Mouse (Mus musculus) heart, embryonic 11.5 days (tissue): ENCODE measurements around the gene Fam19a5. TPM values are rescaled to one million over a fixed set of nuclear protein-coding genes. Genes with fewer than 3 reads are reported as not detected.

ENCODE experiments used
- ATAC-seq: fragments of 200-750 bp; cut with Nextera tagmentation; replicated peaks from 2 replicates; pipeline ENCODE4 v1.8.0; 2017; ENCODE audit warnings: moderate library complexity; ENCODE audit not compliant: insufficient number of reproducible peaks, low FRiP score, low TSS enrichment
- H3K27ac ChIP-seq: fragments of 300-500 bp; sonication (generic); 2 replicates; pipeline ENCODE4 v1.5.1; 2014; ENCODE audit warnings: mild to moderate bottlenecking, low read depth, low read length
- H3K27me3 ChIP-seq: fragments of 300-500 bp; sonication (generic); 2 replicates; pipeline ENCODE4 v1.6.1; 2014; ENCODE audit warnings: mild to moderate bottlenecking, low read length, mixed read lengths; ENCODE audit not compliant: control insufficient read depth, insufficient read depth
- H3K36me3 ChIP-seq: fragments of 300-500 bp; sonication (generic); 2 replicates; pipeline ENCODE4 v1.6.1; 2014; ENCODE audit warnings: mild to moderate bottlenecking, low read length, moderate library complexity, mixed read lengths; ENCODE audit not compliant: control insufficient read depth, insufficient read depth
- H3K4me1 ChIP-seq: fragments of 300-500 bp; sonication (generic); 2 replicates; pipeline ENCODE4 v1.6.1; 2014; ENCODE audit warnings: low read length; ENCODE audit not compliant: control insufficient read depth, insufficient read depth
- H3K4me2 ChIP-seq: fragments of 300-500 bp; sonication (generic); 2 replicates; pipeline ENCODE4 v1.6.1; 2014; ENCODE audit warnings: mild to moderate bottlenecking, moderate library complexity
- H3K4me3 ChIP-seq: fragments of 300-500 bp; sonication (generic); 2 replicates; pipeline ENCODE4 v1.5.1; 2014; ENCODE audit warnings: low read depth, low read length
- H3K9ac ChIP-seq: fragments of 300-500 bp; sonication (generic); 2 replicates; pipeline ENCODE4 v1.6.1; 2014; ENCODE audit warnings: mild to moderate bottlenecking, low read depth, low read length, moderate library complexity
- H3K9me3 ChIP-seq: fragments of 300-500 bp; sonication (generic); replicated peaks from 2 replicates; pipeline ENCODE4 v1.6.1; 2016; ENCODE audit warnings: low read length; ENCODE audit not compliant: control insufficient read depth
- WGBS: fragments of 180-500 bp; shearing (Covaris S2); extraction: QIAGEN DNeasy Blood & Tissue Kit; methylation state at CpG from one replicate; pipeline ENCODE4 v1.1.7; 2014; ENCODE audit not compliant: insufficient replicate concordance; 5-methylcytosine and 5-hydroxymethylcytosine counted together
- polyA plus RNA-seq: library from polyadenylated mRNA; unstranded; fragments of >200 nt; fragmentation: Nextera tagmentation; extraction: Ambion mirVana; gene quantifications from 2 replicates; pipeline ENCODE4 v1.2.1, GENCODE M21; 2014

Gene Fam19a5
- polyA plus RNA-seq, 1 experiment from 2014 or later: 1.7 TPM

- H3K4me3 ChIP-seq: no peak overlapping the region
- H3K27me3 ChIP-seq: no peaks in the 10 kb centered on the region
- H3K9ac ChIP-seq: no peak overlapping the region
- no peaks in the 10 kb centered on the region for H3K36me3 ChIP-seq
- WGBS: 83% methylated on average over 7 of the region's 7 CpGs
- H3K4me1 ChIP-seq: no peaks in the 10 kb centered on the region
- no peaks in the 10 kb centered on the region for H3K9me3 ChIP-seq
- ATAC-seq: no peak
- no peak overlapping the region for H3K27ac ChIP-seq
- no peak overlapping the region for H3K4me2 ChIP-seq
These were observed 117.9 kb downstream of the Fam19a5 start for GRCm38 (mm10) chr15:87661954-87662353.

GRCm38 (mm10) chr15:87666041-87666750, 122.1 kb downstream of the Fam19a5 start:
- Histone ChIP-seq H3K9me3 (no peaks in the 10 kb centered on the region), H3K4me2 (no peak overlapping the region), H3K27me3 (no peaks in the 10 kb centered on the region), H3K9ac (no peak overlapping the region), H3K4me3 (no peak overlapping the region), H3K4me1 (no peaks in the 10 kb centered on the region), H3K27ac (no peak overlapping the region), H3K36me3 (no peaks in the 10 kb centered on the region)
- 88% methylated on average over 13 of the region's 13 CpGs for WGBS
- no peak for ATAC-seq

- H3K27ac ChIP-seq: no peak overlapping the region
- WGBS: 79% methylated on average over 7 of the region's 7 CpGs
- no peak overlapping the region for H3K9ac ChIP-seq
- ATAC-seq: no peak
- H3K27me3 ChIP-seq: no peaks in the 10 kb centered on the region
- no peak overlapping the region for H3K4me2 ChIP-seq
- H3K4me3 ChIP-seq: no peak overlapping the region
- H3K9me3 ChIP-seq: no peaks in the 10 kb centered on the region
- no peaks in the 10 kb centered on the region for H3K36me3 ChIP-seq
- no peaks in the 10 kb centered on the region for H3K4me1 ChIP-seq
These were observed 123.3 kb downstream of the Fam19a5 start for GRCm38 (mm10) chr15:87667416-87667815.

- no peak for ATAC-seq
- H3K4me3 ChIP-seq: no peak overlapping the region
- 83% methylated on average over 5 of the region's 5 CpGs for WGBS
- no peak overlapping the region for H3K9ac ChIP-seq
- no peaks in the 10 kb centered on the region for H3K27me3 ChIP-seq
- H3K36me3 ChIP-seq: no peaks in the 10 kb centered on the region
- no peaks in the 10 kb centered on the region for H3K9me3 ChIP-seq
- H3K4me2 ChIP-seq: no peak overlapping the region
- no peaks in the 10 kb centered on the region for H3K4me1 ChIP-seq
- no peak overlapping the region for H3K27ac ChIP-seq
These were observed 124.0 kb downstream of the Fam19a5 start for GRCm38 (mm10) chr15:87668112-87668511.

GRCm38 (mm10) chr15:87671929-87672328, 127.8 kb downstream of the Fam19a5 start:
- H3K36me3 ChIP-seq: no peaks in the 10 kb centered on the region
- H3K4me1 ChIP-seq: no peaks in the 10 kb centered on the region
- no peak overlapping the region for H3K4me3 ChIP-seq
- no peak overlapping the region for H3K9ac ChIP-seq
- H3K27me3 ChIP-seq: no peaks in the 10 kb centered on the region
- no peaks in the 10 kb centered on the region for H3K9me3 ChIP-seq
- H3K4me2 ChIP-seq: no peak overlapping the region
- no peak overlapping the region for H3K27ac ChIP-seq
- WGBS: 79% methylated on average over 9 of the region's 9 CpGs
- ATAC-seq: no peak

GRCm38 (mm10) chr15:87678711-87679110, 134.6 kb downstream of the Fam19a5 start:
- WGBS: 55% methylated on average over 6 of the region's 6 CpGs

GRCm38 (mm10) chr15:87682410-87682809, 138.3 kb downstream of the Fam19a5 start:
- Histone ChIP-seq H3K4me1 (peaks cover 7% of the 10 kb centered on the region; the same call in 1 of the 2 replicates), H3K27me3 (no peaks in the 10 kb centered on the region), H3K27ac (no peak overlapping the region), H3K9me3 (no peaks in the 10 kb centered on the region), H3K9ac (no peak overlapping the region), H3K36me3 (no peaks in the 10 kb centered on the region), H3K4me2 (no peak overlapping the region), H3K4me3 (no peak overlapping the region)
- ATAC-seq: no peak
- 77% methylated on average over 3 of the region's 3 CpGs for WGBS

More at GRCm38 (mm10) chr15:87678711-87679110, 134.6 kb downstream of the Fam19a5 start:
- Histone ChIP-seq H3K4me1 (peaks cover 7% of the 10 kb centered on the region; the same call in 1 of the 2 replicates), H3K36me3 (no peaks in the 10 kb centered on the region), H3K27ac (no peak overlapping the region), H3K4me2 (no peak overlapping the region), H3K9ac (no peak overlapping the region), H3K9me3 (no peaks in the 10 kb centered on the region), H3K4me3 (no peak overlapping the region), H3K27me3 (no peaks in the 10 kb centered on the region)
- ATAC-seq: no peak

GRCm38 (mm10) chr15:87686415-87687040, 142.4 kb downstream of the Fam19a5 start:
- ATAC-seq: peak; percentile 49; the same call in 1 of the 2 replicates
- 48% methylated on average over 10 of the region's 10 CpGs for whole genome bisulfite sequencing
- no peak overlapping the region for H3K27ac ChIP-seq

More at GRCm38 (mm10) chr15:87686415-87687040, 142.4 kb downstream of the Fam19a5 start:
- H3K4me1 ChIP-seq: 0 out of 2 replicates have a peak, but pooled peaks cover 2% of the 10 kb centered on the region
- no peak overlapping the region for H3K9ac ChIP-seq
- H3K27me3 ChIP-seq: no peaks in the 10 kb centered on the region
- H3K4me2 ChIP-seq: no peak overlapping the region
- no peak overlapping the region for H3K4me3 ChIP-seq
- H3K36me3 ChIP-seq: no peaks in the 10 kb centered on the region
- H3K9me3 ChIP-seq: no peaks in the 10 kb centered on the region
